Mouse (Mus musculus): ENCODE results near the gene Gtf2h1.

DNA sequence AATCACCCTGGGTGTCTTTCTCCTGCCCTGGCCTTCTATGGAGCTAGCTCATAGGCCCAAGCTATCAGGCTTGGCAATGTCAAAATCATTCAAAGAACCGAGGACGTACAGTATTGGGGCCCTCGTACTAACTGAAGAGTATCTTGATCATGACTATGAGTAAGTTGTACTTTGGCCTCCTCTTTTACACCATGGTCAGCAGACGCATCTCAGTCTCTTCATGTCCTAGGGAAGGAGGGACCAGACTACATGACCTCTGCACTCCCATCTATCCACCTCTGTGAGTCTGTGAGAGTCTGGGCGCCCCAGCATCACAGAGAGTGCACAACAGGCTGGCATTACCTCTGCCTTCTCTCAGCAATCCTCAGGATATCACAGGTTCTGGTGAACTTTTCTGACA lies 33.3 kb upstream of the Gtf2h1 start:
- no peak for TF ChIP-seq POLR2A (IDR thresholded peaks at IDR 0.05; ENCODE audit: extremely low read depth, insufficient read depth, low read length)
- TF ChIP-seq CTCF (IDR thresholded peaks at IDR 0.05; ENCODE audit: low read depth, low read length) = no peak

Measured in liver, adult 2 months (tissue).